Mouse (Mus musculus) stomach, adult 2 months (tissue): Measurements from ENCODE around the gene Rad9a. TPM values are rescaled to one million over a fixed set of nuclear protein-coding genes. Genes with fewer than 3 reads are reported as not detected.

ENCODE experiments used
- polyA plus RNA-seq: library from polyadenylated mRNA; depleted of rRNA; stranded (reverse); fragments of >200 nt; gene quantifications from 2 replicates; pipeline ENCODE4 v1.2.3, GENCODE M21; 2012; rRNA removed

Gene Rad9a
- 8.0 and 9.5 TPM in 2 replicates for polyA plus RNA-seq

DNA sequence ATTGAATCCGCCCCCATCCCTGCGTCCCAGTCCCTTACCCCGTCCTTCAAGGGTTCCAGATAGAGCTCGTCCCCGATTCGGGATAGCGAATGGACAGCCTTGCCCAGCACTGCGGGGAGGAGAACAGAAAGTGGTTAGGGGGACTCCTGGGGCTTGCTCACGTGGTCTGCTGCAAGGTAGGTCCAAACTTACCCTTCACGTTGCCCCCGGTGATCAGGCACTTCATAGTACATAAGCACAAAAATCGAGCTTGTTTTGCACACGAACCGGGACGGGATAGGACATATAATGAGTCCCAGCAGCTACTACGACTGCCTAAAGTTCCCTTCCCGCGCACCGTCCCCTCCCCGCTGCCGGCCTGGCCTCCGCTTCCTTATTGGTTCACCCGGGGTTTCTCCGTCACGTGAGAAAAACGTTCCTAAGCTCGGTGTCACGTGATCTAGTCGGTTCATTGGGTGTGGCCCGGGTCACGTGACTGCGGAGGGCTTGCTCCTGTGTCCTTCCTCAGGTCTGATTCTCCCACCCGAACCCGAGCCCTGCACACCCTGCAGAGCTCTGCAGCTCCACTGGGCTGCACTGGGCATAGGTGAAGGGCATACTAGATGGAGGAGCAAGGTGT, at the start of gene Rad9a:
Gene Rad9a (minus strand): TSS at position 372 of the 619 bp plus-strand sequence.

DNA sequence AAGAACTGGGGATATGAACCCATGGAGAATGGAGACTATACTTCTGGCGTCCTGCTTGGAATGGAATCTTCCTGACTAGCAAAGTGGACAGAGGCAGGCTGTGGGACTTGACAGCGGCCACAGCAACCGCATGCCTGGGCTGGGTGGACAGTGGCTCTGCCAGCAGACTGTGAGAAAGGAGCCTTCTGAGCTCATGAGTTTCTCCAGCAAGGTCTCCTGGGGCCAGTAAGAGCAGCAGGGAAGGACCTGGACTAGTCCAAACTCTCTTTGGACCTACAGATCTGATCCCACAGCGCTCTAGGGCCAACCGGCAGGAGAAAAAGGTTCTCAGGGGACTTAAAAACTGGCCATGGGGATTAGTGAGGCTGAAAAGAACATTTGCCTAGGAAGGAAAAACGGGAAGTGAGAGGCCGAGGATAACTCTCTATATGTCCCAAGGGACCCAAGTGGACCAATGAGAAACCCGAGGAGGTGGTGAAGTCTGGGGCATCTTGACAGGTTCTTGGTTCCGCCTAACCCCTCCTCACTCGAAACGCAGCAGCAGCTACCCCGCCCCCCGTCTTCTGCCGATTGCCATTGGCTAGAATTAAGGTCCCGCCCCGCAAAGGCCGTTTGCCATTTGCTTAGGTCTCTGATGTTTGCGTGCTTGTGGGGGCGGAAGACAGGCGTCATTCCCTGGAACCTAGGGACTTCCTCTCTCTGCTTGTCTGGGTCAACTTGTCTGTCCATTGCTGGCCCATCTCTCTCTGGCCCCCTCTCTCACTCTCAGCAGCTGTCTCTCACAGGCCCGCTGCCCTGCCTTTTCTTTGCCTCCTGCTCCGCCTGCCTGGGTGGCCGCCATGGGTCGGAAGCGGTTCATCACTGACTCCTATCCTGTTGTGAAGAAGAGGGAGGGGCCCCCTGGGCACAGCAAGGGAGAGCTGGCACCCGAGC, 30.1 kb upstream of the Rad9a start, which contains the start of gene Pold4:
Gene Pold4 (plus strand): TSS at position 647 of the 933 bp plus-strand sequence.

DNA sequence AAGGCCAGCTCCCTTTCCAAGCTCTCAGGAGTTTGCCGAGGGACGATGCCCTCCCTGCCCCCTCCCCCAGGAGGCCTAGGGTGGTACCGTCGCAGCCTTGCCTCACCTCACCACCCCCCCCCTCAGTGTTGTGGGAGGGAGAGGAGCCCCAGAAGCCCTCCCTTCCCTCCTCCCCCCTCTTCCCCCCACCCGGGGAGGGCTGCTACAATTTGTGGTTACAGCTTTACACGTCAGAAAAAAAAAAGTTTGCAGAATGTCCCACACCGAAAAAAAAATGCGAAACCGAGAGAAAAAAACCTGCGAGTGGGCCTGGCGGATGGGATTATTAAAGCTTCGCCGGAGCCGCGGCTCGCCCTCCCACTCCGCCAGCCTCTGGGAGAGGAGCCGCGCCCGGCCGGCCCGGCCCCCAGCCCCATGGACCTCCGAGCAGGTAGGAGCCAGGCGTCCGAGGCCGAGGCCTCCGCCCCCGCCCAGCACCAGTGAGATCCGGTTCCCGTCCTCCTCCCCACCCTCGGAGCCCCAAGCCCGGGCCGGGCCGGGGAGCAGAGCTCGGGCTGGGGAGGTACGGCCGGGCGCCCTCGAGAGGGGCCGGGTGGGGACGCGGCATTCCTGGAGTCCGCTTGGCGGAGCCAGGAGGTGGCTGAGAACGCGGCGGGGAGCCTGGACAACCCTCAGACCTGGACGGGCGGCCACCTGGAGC, 12.8 kb upstream of the Rad9a start, which contains the start of the genes Clcf1 and AC109138.7:
Gene Clcf1 (plus strand): TSS at position 168 of the 700 bp plus-strand sequence.
Gene AC109138.7 (plus strand): TSS at position 287 of the 700 bp plus-strand sequence.

DNA sequence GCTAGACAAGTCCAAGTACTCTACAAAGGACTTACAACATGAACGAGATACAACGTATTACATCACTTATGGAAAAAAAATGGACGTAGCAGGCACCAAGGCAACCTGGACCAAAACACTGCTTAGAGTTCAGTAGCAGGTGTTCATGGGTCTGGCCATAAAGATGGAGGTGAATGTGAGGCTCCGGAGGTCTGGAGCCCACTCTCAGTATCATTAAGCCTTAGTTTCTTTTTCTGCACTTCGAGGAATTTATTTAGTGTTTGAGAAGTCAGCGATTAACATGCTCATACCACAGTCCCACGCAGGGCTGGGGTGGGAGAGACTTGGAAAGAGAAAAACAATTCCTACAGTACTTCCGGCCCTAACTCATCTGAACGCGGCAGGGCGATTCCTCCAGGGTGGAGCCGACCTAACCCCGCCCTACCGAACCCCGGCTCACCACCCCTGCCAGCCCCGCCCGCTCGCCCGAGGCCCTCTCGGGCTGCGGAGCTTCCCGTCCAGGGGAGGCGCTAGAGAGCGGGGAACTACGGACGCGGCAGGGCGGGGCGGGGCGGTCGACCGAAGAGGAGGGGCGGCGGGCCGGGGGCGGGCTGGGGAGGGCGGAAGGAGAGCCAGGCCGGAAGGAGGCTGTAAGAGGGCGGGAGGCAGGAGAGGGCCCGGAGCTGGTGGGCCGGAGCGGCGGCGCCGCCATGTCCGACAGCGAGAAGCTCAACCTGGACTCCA, 9.8 kb downstream of the Rad9a start, which contains the start of gene Ppp1ca:
Gene Ppp1ca (plus strand): TSS at position 538 of the 723 bp plus-strand sequence.

DNA sequence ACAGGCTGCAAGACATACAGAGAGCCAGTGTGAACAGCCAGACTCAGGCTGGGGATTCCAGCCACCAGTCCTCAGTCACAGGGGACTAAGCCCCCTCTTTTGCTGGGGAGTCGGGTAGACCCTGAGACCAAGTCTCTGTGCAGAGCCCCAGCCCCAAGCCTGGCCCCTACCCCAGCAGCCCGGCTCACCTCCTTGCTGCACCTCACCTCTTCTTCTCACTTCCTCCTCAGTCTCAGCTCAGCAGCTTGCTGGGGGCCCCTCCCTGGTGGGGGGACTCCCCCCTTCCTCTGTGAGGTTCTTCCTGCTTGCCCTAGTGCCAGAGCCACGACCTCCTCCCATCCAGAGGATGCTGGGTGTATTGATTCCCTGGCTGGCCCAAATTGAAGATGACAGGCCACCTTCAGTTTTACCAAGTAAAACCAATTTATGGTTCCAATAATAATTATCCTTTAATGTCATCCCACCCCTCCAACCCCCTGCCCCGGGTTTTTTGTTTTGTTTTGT, 10.6 kb downstream of the Rad9a start, which contains the start of gene Tbc1d10c:
Gene Tbc1d10c (minus strand): TSS at position 454 of the 504 bp plus-strand sequence.

DNA sequence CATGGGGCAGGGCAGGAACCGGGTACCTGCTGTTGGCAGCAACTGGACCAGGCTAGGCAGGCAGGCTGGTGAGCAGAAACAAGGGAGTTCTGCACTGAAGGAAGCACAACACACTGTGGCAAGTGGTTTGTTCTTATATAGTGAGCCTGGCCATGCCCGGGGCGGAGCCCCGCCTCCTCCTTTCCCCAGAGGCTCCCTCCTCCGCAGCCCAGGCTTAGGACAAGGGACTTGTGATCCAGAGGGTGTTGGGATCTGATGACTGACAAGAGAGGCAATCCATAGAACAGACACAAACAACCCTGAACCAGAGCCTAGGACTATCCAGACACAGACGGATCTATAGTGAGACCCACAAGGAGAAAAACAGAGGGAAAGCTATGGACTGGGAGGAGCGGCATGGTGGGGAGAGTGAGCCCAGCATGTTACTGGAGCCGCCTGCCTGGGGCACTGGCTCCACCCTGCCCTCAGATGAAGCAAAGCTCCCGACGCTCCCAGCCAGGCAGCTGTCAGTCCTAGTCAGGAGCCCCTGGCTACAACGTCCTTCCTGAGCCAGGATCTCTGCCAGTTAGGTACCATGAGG, 26.0 kb downstream of the Rad9a start, which contains the start of gene Carns1:
Gene Carns1 (minus strand): TSS at position 112 of the 580 bp plus-strand sequence.

DNA sequence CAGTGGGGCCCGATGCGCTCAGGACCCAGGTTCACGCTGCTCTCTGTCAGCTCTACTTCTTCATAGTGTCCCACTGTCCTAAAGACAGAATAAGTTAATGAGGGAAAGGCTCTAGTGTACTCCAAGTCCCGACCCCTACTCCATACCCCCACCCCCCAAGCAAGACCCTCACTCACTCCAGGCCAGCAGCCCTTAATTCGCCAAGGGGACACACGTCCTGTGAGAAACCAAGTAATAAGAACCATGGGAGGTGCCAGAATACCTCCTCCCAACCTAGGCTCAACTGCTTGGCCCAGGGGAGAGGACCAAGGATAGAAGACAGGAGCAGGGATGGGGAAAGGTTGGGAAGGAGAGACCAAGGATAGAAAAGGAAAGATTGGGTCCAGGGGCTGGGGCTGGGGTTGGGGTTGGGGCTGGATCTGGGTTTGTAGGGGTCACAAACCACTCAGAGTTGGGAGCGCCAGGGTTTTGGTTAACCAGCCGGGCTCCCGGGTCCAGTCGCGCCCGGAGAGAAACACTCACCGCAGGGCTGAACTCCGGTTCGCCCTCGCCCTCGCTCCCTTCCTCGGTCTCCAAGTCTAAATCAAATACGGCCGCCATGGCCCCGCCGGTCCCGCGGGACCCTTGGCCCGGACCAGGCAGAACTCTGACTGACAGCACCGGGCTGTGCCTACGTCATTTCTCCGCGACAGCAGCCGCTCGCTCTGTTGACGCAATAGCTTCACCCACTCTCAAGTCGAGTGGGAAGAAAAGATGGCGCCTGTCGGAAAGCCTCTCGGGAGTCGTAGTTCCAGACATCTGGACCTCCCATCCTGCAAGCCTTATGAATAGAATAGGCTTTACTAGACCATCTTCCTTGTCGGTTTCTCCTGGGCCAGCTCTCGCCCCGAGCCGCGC, 38.6 kb downstream of the Rad9a start, which contains the start of gene Rps6kb2:
Gene Rps6kb2 (minus strand): TSS at position 709 of the 897 bp plus-strand sequence.

DNA sequence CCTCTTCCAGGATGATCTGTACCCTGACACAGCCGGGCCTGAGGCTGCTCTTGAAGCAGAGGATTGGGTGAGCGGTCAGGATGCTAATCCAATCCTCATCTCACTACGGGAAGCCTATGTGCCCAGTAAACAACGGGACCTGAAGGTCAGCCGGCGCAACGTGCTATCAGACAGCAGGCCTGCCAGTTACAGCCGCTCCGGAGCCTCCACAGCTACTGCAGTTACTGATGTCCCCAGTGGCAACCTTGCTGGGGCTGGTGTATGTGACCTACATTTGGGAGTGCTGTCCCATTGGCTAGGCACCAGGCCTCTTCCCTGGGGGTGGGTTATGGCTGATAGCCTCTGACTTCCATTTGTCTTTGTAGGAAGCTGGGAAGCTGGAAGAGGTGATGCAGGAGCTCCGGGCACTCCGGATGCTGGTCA, 48.2 kb downstream of the Rad9a start, which contains the start of gene Ptprcap:
Gene Ptprcap (plus strand): TSS at position 373 of the 423 bp plus-strand sequence.

DNA sequence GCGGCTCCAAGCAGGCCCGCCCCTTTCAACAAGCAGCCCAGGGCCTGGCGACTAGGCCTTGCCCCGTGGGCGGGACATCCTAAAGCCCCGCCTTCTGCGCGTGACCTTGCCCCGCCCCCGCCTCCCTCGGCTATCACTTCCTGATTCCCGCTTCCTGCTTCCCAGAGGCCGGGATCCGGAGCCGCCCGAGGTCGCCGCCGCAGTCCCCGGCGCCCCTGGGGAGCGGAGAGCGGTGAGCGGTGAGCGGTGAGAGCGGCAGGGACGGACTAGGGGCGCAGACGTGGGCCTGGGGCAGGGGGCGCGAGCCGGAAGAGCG, 53.0 kb downstream of the Rad9a start, which contains the start of gene Coro1b:
Gene Coro1b (plus strand): TSS at position 129 of the 316 bp plus-strand sequence.

Other genes starting within 250 kb of the Rad9a start
- 0.15 and 0.23 TPM in 2 replicates for gene Aldh3b3, start 243.0 kb downstream of the Rad9a start, polyA plus RNA-seq
- gene Aldh3b2, start 229.3 kb downstream of the Rad9a start, polyA plus RNA-seq: 32.2 and 43.3 TPM in 2 replicates
- gene Acy3, start 215.1 kb downstream of the Rad9a start, polyA plus RNA-seq: 11.4 and 16.6 TPM in 2 replicates
- not detected in 2 replicates for gene Tbx10, start 208.9 kb downstream of the Rad9a start, polyA plus RNA-seq
- 14.0 and 30.7 TPM in 2 replicates for gene Nudt8, start 201.1 kb downstream of the Rad9a start, polyA plus RNA-seq
- 0.82 and 1.4 TPM in 2 replicates for gene Gm49405, start 201.0 kb downstream of the Rad9a start, polyA plus RNA-seq
- gene Doc2g, start 198.3 kb downstream of the Rad9a start, polyA plus RNA-seq: 6.4 and 6.9 TPM in 2 replicates
- gene Ndufv1, start 188.9 kb downstream of the Rad9a start, polyA plus RNA-seq: 125 and 129 TPM in 2 replicates
- 1,477 and 1,578 TPM in 2 replicates for gene Gstp1, start 163.7 kb downstream of the Rad9a start, polyA plus RNA-seq
- 160 and 194 TPM in 2 replicates for gene Gstp2, start 155.6 kb downstream of the Rad9a start, polyA plus RNA-seq
- gene Gstp3, start 142.1 kb downstream of the Rad9a start, polyA plus RNA-seq: 1.6 and 1.9 TPM in 2 replicates
- gene Cabp2, start 120.1 kb downstream of the Rad9a start, polyA plus RNA-seq: not detected in 2 replicates
- 155 and 221 TPM in 2 replicates for gene Cdk2ap2, start 104.5 kb downstream of the Rad9a start, polyA plus RNA-seq
- 68.7 and 72.3 TPM in 2 replicates for gene Pitpnm1, start 101.7 kb downstream of the Rad9a start, polyA plus RNA-seq
- gene Aip, start 75.8 kb downstream of the Rad9a start, polyA plus RNA-seq: 25.6 and 32.7 TPM in 2 replicates
- gene Gpr152, start 61.9 kb downstream of the Rad9a start, polyA plus RNA-seq: not detected in 2 replicates
- gene Cabp4, start 57.6 kb downstream of the Rad9a start, polyA plus RNA-seq: not detected in 2 replicates
- 140 and 142 TPM in 2 replicates for gene Coro1b, start 53.0 kb downstream of the Rad9a start, polyA plus RNA-seq
- gene Ptprcap, start 48.1 kb downstream of the Rad9a start, polyA plus RNA-seq: 25.8 and 51.7 TPM in 2 replicates
- 37.1 and 39.1 TPM in 2 replicates for gene Rps6kb2, start 38.3 kb downstream of the Rad9a start, polyA plus RNA-seq
- gene Carns1, start 26.2 kb downstream of the Rad9a start, polyA plus RNA-seq: 4.6 and 5.3 TPM in 2 replicates
- 1.5 and 5.0 TPM in 2 replicates for gene Tbc1d10c, start 10.4 kb downstream of the Rad9a start, polyA plus RNA-seq
- 202 and 205 TPM in 2 replicates for gene Ppp1ca, start 9.6 kb downstream of the Rad9a start, polyA plus RNA-seq
- 6.8 and 7.5 TPM in 2 replicates for gene Clcf1, start 12.6 kb upstream of the Rad9a start, polyA plus RNA-seq
- gene AC109138.7, start 12.7 kb upstream of the Rad9a start, polyA plus RNA-seq: not detected in 2 replicates
- 55.0 and 65.2 TPM in 2 replicates for gene Pold4, start 30.2 kb upstream of the Rad9a start, polyA plus RNA-seq
- 70.7 and 85.1 TPM in 2 replicates for gene Ssh3, start 67.5 kb upstream of the Rad9a start, polyA plus RNA-seq
- 5.5 and 7.2 TPM in 2 replicates for gene Ankrd13d, start 81.5 kb upstream of the Rad9a start, polyA plus RNA-seq
- gene Grk2, start 104.6 kb upstream of the Rad9a start, polyA plus RNA-seq: 54.8 and 71.4 TPM in 2 replicates
- gene Kdm2a, start 196.6 kb upstream of the Rad9a start, polyA plus RNA-seq: 17.9 and 22.2 TPM in 2 replicates
- gene Rhod, start 237.8 kb upstream of the Rad9a start, polyA plus RNA-seq: 17.8 and 35.6 TPM in 2 replicates